Mouse (Mus musculus) liver, postnatal 0 days (tissue): ENCODE data around the gene Nr2e3. TPM values are rescaled to one million over a fixed set of nuclear protein-coding genes. Genes with fewer than 3 reads are reported as not detected.

Experiments
- ATAC-seq: fragments of 200-750 bp; cut with Nextera tagmentation; 2 replicates; pipeline ENCODE4 v1.8.0; 2017; ENCODE audit warnings: mild to moderate bottlenecking, moderate library complexity
- DNase-seq: peaks from one replicate; pipeline ENCODE4 v3.0.0-alpha.2; 2016
- H3K27ac ChIP-seq: fragments of 300-500 bp; sonication (generic); 2 replicates; pipeline ENCODE4 v1.5.1; 2014; ENCODE audit warnings: antibody characterized with exemption, moderate library complexity, mild to moderate bottlenecking, low read depth
- H3K27me3 ChIP-seq: fragments of 300-500 bp; sonication (generic); 2 replicates; pipeline ENCODE4 v1.6.1; 2014; ENCODE audit warnings: low read length, control low read depth, mixed read lengths; ENCODE audit not compliant: insufficient read depth
- H3K36me3 ChIP-seq: fragments of 300-500 bp; sonication (generic); replicated peaks from 2 replicates; pipeline ENCODE4 v1.6.1; 2014; ENCODE audit warnings: mild to moderate bottlenecking, control low read depth, low read length, moderate library complexity, mixed read lengths; ENCODE audit not compliant: insufficient read depth
- H3K4me1 ChIP-seq: fragments of 300-500 bp; sonication (generic); 2 replicates; pipeline ENCODE4 v1.6.1; 2014; ENCODE audit warnings: antibody characterized with exemption, mild to moderate bottlenecking, control low read depth; ENCODE audit not compliant: insufficient read depth
- H3K4me2 ChIP-seq: fragments of 300-500 bp; sonication (generic); 2 replicates; pipeline ENCODE4 v1.6.1; 2014; ENCODE audit warnings: low read depth, mild to moderate bottlenecking, low read length, moderate library complexity, mixed read lengths
- H3K4me3 ChIP-seq: fragments of 300-500 bp; sonication (generic); 2 replicates; pipeline ENCODE4 v1.5.1; 2014; ENCODE audit warnings: low read depth, low read length
- H3K9ac ChIP-seq: fragments of 300-500 bp; sonication (generic); replicated peaks from 2 replicates; pipeline ENCODE4 v1.6.1; 2014; ENCODE audit warnings: mild to moderate bottlenecking, moderate library complexity
- H3K9me3 ChIP-seq: fragments of 300-500 bp; sonication (generic); 2 replicates; pipeline ENCODE4 v1.6.1; 2016; ENCODE audit warnings: mild to moderate bottlenecking, control low read depth, low read length, mixed read lengths
- CTCF ChIP-seq: sonication (generic); IDR thresholded peaks from 2 replicates; pipeline ENCODE4 v1.5.1; 2016; ENCODE audit warnings: antibody characterized with exemption, low read depth
- EP300 ChIP-seq: IDR thresholded peaks from 2 replicates; pipeline ENCODE4 v1.6.1; 2016; ENCODE audit warnings: antibody characterized with exemption, low read depth, mild to moderate bottlenecking
- WGBS: fragments of 180-500 bp; shearing (Covaris S2); extraction: QIAGEN DNeasy Blood & Tissue Kit; methylation state at CpG from one replicate; pipeline ENCODE4 v1.1.7; 2014; ENCODE audit not compliant: insufficient replicate concordance; 5-methylcytosine and 5-hydroxymethylcytosine counted together
- polyA plus RNA-seq: library from polyadenylated mRNA; unstranded; fragments of >200 nt; fragmentation: Nextera tagmentation; extraction: Ambion mirVana; gene quantifications from 2 replicates; pipeline ENCODE4 v1.2.1, GENCODE M21; 2015

Nr2e3 gene
- polyA plus RNA-seq, 1 experiment from 2014 or later: not detected

DNA sequence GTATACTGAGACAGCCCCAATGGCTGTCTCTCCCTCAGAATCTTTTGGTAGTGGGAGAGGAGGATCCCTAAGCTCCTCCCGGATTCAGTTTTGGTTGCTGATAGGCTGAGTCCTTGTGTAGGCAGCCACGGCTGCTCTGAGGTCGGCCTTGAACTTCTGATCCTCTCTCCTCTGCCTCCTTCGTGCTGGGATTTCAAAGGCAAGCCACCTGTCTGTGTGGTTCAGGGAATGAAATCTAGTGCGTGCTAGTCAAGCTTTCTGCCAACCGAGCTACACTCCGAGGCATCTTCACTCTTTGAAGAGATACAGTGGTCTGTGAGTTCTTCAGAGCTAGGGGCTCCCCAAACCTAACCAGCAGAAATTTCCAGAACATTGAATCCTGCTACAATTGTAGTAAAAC, 6.9 kb downstream of the Nr2e3 start:
- H3K36me3 ChIP-seq: no peaks in the 10 kb centered on the region
- WGBS: 70% methylated on average over 7 of the region's 7 CpGs
- no peak for ATAC-seq
- no peak overlapping the region for H3K4me3 ChIP-seq
- peaks cover 23% of the 10 kb centered on the region for H3K27me3 ChIP-seq
- H3K4me2 ChIP-seq: no peak overlapping the region
- H3K9ac ChIP-seq: no peak overlapping the region
- H3K9me3 ChIP-seq: no peaks in the 10 kb centered on the region
- H3K27ac ChIP-seq: no peak overlapping the region
- H3K4me1 ChIP-seq: no peaks in the 10 kb centered on the region
- TF ChIP-seq EP300 (no peak), CTCF (no peak)
- no peak for DNase-seq

DNA sequence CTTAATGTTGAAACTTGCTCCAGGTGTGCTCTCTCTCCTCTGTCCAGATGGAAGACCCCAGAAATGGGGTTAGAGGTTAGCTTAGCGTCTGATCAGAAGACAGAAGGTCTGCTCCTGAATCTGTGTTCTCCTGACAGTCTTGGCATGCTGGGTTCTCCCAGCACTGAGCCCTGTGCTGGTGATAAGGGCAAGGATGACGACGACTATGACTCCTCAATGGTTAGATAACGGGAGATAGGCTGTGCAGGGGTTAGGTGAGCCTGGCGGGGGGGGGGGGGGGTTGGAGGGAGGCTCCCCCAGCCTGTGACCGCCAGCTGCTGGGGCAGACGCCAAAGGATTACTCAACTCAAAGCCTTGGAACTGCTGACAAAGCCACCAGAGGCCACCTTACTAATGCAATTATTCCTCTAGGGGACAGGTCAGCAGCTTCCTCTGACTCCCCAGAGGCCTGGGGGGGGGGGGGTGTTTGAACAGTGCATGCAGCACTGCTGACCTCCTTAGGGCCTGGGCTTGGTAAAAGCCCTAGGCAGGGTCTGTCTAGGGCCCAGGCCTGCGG, 7.9 kb downstream of the Nr2e3 start:
- DNase-seq: no peak

DNA sequence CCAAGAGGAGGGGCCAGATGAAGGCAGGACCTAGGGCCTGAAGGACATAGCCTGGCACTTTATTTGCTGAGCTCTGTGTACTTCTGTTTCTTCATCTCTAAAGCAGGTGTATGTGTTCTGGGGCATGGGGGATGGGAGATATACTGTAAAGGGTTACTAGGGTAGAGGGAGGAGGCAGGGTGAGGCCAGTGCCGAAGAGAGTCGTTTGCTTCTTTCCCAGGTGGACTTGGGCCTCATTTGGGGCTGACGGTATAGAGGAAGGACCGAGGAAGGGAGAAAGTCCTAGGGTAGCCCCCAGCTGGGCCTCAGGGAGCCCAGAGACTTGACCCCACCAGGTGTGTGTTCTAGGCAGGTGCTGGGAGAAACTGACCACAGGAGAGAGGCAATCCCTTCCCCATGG, 8.5 kb downstream of the Nr2e3 start:
- H3K4me3 ChIP-seq: no peak overlapping the region
- DNase-seq (no peak), ATAC-seq (no peak)
- H3K36me3 ChIP-seq: no peaks in the 10 kb centered on the region
- peaks cover 32% of the 10 kb centered on the region for H3K27me3 ChIP-seq
- H3K4me1 ChIP-seq: no peaks in the 10 kb centered on the region
- H3K4me2 ChIP-seq: no peak overlapping the region
- TF ChIP-seq CTCF (no peak), EP300 (no peak)
- WGBS: 70% methylated on average over 4 of the region's 4 CpGs
- no peak overlapping the region for H3K27ac ChIP-seq
- H3K9me3 ChIP-seq: no peaks in the 10 kb centered on the region
- no peak overlapping the region for H3K9ac ChIP-seq

More for the DNA sequence above, 7.9 kb downstream of the Nr2e3 start:
- Histone ChIP-seq H3K27me3 (peaks cover 27% of the 10 kb centered on the region), H3K4me3 (no peak overlapping the region), H3K27ac (no peak overlapping the region), H3K9me3 (no peaks in the 10 kb centered on the region), H3K4me1 (no peaks in the 10 kb centered on the region), H3K9ac (no peak overlapping the region), H3K4me2 (no peak overlapping the region), H3K36me3 (no peaks in the 10 kb centered on the region)
- WGBS: 46% methylated on average over 8 of the region's 8 CpGs
- no peak; the same call in 1 of the 2 replicates for ATAC-seq
- no peak for TF ChIP-seq EP300
- TF ChIP-seq CTCF: no peak

DNA sequence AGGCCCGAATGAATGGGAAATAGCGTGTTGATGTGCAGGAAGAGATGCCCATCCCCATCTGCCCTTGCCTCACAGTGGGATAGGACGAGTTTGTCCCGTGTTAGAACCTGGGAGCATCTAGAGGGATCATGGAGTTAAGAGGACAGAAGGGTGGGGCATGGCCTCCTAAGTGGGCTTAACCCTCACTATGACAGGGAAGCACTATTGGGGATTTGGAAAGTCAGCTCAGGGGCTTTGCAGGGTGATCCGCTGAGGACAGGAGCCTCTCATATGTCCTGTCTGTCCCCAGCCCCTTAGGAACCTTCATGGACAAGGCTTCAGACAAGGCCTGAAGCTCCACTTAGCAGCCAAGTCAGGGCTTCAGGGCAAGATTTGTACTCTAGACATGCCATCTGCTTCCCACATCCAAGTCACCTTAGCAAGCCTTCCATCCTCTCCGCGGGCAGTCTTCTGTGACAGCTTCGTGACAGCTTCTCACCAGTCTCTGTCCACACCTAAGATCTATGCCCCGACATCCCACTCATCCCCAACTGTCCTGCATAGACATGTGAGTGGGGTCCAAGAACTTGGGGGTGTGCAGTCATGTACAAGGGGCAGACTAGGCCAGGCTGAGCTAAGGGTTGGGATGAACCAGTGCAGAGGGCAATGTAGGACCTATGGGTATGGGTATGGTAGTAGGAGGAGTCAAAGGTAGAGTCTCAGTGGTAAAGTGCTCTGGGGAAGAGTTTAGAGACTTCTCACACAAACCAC, 9.3 kb downstream of the Nr2e3 start:
- H3K4me2 ChIP-seq: no peak overlapping the region
- DNase-seq: no peak

DNA sequence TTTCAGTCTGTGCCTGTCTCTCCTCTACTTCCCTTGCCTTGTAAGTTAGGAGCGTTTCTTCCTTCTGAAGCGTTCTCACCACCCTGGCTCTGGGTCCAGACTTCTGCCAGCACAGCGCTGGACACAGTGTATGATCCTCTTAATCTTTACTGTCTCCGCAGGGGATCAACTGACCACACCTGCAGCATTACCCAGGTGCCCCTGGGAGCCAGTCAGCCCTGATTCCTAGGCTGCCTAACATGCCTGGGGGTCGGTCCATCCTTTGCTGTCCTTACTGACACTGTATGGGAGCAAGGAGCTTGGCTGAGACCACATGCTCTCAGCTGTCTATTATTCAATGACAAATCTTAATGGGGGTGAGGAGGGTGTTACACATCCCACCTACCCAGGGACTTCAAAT, 10.5 kb downstream of the Nr2e3 start:
- Histone ChIP-seq H3K9me3 (no peaks in the 10 kb centered on the region), H3K4me2 (no peak overlapping the region), H3K36me3 (no peaks in the 10 kb centered on the region), H3K4me3 (no peak overlapping the region), H3K27me3 (peaks cover 47% of the 10 kb centered on the region), H3K27ac (no peak overlapping the region), H3K9ac (no peak overlapping the region), H3K4me1 (no peaks in the 10 kb centered on the region)
- WGBS: 67% methylated on average over 5 of the region's 5 CpGs
- DNase-seq (no peak), ATAC-seq (no peak)
- TF ChIP-seq EP300 (no peak), CTCF (no peak)

More for the DNA sequence above, 9.3 kb downstream of the Nr2e3 start:
- H3K9me3 ChIP-seq: no peaks in the 10 kb centered on the region
- WGBS: 89% methylated on average over 9 of the region's 9 CpGs
- no peak for ATAC-seq
- H3K4me3 ChIP-seq: no peak overlapping the region
- no peak overlapping the region for H3K9ac ChIP-seq
- H3K27ac ChIP-seq: no peak overlapping the region
- no peaks in the 10 kb centered on the region for H3K4me1 ChIP-seq
- H3K36me3 ChIP-seq: no peaks in the 10 kb centered on the region
- peaks cover 38% of the 10 kb centered on the region for H3K27me3 ChIP-seq
- TF ChIP-seq CTCF (no peak), EP300 (no peak)

DNA sequence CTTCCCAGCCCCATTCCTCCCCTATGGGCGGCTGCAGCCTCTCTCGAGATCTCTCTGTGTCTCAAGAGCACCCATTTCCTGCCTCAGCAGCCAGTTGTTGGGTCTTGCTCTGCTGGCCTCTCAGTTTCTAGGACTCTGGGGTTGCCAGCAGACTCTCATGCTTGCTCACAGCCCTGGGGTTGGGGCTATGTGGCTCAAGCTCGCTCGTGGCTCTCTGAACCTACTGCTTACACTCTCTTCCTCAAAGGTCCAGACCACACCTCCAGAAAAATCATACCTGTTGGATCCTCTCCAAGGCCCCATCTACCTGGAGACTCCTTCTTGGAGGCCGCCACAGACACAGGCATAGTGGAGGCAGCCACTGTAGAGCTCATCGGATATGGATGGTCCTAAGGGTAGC, 10.9 kb downstream of the Nr2e3 start:
- Histone ChIP-seq H3K9me3 (no peaks in the 10 kb centered on the region), H3K4me3 (no peak overlapping the region), H3K9ac (no peak overlapping the region), H3K4me1 (no peaks in the 10 kb centered on the region), H3K36me3 (no peaks in the 10 kb centered on the region), H3K27me3 (peaks cover 47% of the 10 kb centered on the region), H3K27ac (no peak overlapping the region), H3K4me2 (no peak overlapping the region)
- ATAC-seq: no peak
- no peak for TF ChIP-seq CTCF
- TF ChIP-seq EP300: no peak
- WGBS: 70% methylated on average over 6 of the region's 6 CpGs
- no peak for DNase-seq
